Mouse (Mus musculus): ENCODE measurements at regions not wholly inside any gene's neighbourhood (a gene's known extent, or its start where the extent isn't known, plus 50 kb on each side); places are given as distances from the start of the nearest gene placed in this dataset.

- no peak for TF ChIP-seq POLR2A (IDR thresholded peaks at IDR 0.05; ENCODE audit: control insufficient read depth, low read depth, low read length)
- TF ChIP-seq CTCF (IDR thresholded peaks at IDR 0.05; ENCODE audit: control insufficient read depth, insufficient read depth, insufficient replicate concordance, low read depth, low read length): no peak
These were observed 133.0 kb upstream of the Btbd3 start for GRCm38 (mm10) chr2:138123331-138123730.
